Mouse (Mus musculus) layer of hippocampus, postnatal 10 days (tissue): ENCODE measurements at regions not wholly inside any gene's neighbourhood (a gene's known extent, or its start where the extent isn't known, plus 50 kb on each side); places are given as distances from the start of the nearest gene placed in this dataset.
"Not testable (repeated sequence)": the region's sequence is repeated elsewhere in the genome, so short reads cannot be mapped to it uniquely, and the experiment has no call there.

Experiments
- DNase-seq, 2 experiments: peaks; one replicate each; pipeline ENCODE4 v3.0.0; 2021; ENCODE audit warnings: low spot score in 2 of 2

DNA sequence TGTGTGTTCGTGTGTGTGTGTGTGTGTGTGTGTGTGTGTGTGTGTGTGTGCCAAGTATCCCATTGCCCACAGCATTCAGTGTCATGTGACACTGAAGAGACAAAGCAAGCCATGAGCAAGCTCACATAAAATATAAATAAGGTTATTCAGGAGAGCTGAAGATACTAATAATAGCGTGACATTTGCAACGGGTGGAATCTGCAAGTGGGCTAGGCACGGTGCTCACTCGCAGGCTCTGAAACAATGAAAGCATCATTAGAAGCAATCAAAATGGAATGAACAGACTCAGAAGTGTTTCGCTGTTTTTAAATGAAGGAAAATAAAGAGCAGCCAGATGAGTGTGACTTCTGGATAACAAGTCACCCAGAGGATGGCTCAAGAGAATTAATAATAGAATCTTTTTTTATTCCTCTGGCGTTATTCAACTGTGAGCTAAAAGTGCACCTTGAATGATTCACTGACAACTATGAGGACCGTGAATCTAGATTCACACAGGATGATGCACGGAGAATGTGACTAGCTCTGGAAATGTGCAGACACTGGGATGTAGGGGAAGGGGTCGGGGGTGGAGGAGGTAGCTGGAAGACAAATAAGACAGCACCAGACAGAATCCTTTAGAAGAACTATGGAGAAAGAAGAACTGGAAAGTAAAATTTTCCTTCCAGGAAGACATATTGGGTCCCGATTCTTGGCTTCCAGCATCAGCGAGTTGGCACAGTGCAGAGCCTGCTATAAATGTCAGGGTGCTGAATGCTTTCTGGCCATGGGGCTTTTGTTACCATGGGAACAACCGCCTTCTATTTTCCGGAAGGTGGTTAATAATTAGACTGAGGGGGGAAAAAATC is 55.3 kb downstream of the Actbl2 start:
- DNase-seq, result peak; percentile 31 to 41

DNA sequence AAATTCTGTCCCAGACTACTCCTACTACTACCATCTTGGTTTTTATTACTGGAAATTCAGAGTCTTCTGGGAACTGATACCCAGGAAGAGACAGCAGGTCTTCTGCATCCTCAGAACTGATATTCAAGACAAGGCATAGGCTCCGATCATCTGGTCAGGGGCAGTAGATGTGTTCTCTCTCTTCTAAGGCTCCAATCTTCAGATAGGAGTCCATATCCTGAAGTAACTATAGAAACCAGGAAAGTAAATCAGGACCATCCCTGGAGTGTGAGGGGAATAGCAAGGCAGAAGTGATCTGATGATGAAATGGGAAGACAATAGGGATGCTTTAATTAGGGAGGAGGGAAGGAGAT is 55.9 kb downstream of the Actbl2 start:
- DNase-seq, result no peak

DNA sequence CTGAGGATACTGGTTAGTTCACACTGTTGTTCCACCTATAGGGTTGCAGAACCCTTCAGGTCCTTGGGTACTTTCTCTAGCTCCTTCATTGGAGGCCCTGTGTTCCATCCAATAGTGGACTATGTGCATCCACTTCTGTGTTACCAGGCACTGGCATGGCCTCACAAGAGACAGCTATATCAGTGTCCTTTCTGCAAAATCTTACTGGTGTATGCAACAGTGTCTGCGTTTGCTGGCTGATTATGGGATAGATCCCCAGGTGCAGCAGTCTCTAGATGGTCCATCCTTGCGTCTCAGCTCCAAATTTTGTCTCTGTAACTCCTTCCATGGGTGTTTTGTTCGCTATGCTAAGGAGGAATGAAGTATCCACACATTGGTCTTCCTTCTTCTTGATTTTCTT is 58.7 kb downstream of the Actbl2 start:
- DNase-seq, result not testable (repeated sequence)

DNA sequence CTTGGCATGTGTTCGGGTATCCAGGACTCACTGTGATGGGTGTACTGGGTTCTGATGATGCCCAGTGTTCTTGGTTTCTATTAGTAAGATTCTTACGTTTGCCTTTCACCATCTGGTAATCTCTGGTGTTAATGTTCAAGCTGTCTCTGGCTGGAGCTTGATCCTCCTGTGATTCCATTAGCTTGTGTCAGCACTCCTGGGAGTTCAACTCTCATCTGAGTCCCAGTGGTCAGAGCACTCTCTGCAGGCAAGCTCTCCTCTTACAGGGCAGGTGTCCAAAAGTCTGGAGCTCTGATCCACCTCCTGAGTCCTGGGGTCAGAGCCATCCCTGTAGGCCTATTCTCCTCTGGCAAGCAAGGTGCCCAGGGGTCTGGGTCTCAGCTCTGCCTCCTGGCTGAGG is 63.1 kb downstream of the Actbl2 start:
- DNase-seq, result not testable (repeated sequence)

DNA sequence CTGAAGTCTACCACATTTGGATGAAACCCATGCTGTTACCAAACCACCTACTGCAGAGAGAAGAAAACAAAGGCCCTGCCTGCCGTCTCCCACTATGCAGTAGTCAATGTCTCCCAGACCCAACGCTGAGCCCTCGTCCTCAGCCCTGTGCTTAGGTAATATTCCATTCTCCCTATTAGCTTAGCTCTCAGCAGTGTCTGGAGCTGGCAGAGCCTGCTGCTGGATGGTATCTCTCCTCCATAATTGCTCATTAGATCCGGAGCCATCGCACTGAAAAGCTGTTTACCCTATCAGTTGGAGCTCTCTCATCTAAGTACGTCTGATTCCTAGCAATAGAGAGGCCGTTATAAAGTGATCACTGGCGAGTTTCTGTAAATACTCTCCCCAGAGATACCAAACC is 68.4 kb downstream of the Actbl2 start:
- DNase-seq, result peak; percentile 18 to 20

DNA sequence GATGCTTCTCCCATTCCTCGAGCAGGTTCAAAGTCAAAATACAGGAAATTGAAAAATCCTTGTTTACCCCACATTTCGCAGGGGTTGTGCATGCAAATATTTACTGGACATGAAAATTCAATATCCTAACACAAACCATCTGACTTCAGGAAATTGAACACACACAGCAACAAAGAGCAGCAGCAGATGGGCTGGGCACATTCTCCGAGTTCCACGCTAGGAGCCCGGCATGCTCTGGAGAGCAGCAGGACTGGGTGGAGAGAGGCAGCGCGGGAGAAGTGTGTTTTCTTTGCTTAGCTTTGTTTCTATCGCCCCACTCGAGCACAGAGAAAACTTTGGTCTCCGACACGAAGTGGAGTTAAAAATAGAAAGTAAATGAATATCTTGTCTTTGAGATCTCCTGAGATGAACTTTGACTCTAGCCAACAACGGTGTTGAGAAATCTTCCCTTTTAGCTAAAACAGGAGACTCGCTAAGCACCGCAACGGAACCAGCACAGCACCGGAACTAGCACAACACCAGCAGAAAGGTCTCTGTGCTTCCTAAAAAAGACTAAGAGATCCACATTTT is 71.4 kb downstream of the Actbl2 start:
- DNase-seq, result no peak

DNA sequence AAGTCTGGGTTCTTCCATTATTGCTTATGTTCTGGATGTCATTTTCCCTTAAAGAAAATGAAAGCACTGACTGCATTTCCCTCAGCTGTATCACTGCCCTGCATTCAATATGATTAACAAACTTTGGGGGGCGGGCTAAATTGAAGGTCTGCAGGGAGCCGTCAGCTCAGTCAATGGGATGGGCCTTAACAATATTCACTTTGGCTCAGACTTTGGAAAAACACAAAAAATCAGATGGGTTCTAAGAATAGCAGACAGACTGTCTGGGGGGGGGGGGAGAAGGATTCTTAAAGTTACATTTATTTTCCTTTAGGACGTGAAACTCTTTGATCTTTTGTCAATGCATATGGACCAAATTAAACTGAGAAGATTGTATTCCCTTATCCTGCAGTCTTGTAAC is 78.2 kb downstream of the Actbl2 start:
- no peak for DNase-seq

DNA sequence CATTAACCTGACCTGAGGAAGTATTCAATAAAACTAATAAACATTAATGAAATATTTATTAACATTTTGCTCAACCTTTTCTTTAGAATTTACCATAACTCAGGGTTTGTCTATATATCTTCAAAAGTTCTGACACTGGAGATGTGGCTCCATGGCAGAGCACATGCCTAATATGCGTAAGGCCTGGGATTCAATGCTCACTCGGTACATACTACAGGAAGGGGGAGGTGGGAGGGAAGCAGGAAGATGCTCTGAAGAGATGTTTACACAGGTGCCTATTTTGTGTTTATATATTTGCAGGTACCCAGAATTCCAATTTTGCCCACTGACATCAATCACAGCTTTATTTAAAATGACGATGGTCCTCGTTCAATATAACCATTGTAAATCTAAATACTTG is 79.0 kb downstream of the Actbl2 start:
- DNase-seq, result no peak

DNA sequence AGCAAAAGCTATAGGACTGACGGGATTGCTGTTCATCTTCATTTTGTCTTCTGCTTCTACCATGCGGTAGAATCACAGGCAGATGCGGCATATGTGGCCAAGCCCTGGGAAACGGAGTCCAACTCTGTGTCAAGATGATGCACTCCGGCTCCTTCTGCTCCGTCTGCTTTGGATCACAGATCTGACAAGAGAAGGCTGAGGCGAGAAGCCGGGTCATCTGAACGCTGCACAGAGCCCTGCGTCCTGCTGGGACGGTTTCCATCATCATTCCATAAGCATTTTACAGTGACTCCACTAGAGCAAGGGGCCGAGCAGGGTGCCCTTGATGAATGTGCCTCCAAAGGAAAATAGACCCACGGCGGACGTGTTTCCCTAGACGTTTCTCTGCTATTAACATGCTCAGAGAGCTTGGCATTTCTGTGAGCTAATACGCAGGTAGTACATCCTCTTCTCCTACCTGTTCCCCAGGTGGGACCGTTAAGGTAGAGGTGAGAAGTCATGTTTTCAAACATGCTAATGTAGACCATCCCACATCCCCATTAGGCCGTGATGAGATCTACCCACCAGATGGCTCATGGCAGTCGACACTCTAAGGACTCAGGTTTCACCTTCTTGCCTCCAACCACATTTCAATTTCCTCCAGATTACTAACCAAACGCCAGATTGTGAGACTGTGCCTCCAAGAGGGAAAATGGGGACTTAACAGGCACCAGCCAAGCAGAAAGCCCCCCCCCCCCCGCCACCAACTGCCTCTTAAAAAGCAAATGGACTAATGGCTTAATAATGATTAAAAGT is 79.6 kb downstream of the Actbl2 start:
- no peak for DNase-seq

DNA sequence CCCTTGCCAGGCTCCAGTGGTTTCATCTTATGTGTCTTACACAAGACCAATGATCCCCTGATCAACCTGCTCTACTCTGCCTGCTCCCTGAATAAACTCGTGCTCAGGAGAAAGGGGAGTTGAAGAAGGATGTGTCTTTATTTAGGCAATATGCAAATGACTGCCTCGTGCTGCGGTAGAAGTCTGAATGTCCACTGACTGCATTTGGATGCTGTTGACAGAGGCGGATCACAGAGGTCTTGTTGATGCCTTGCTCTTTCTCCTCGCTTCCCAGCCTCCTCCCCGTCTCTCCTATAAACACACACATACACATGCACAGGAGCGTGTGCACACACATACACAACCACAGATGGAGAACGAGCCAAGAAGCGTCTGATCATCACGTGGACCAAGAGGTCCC is 90.2 kb downstream of the Actbl2 start:
- no peak for DNase-seq

DNA sequence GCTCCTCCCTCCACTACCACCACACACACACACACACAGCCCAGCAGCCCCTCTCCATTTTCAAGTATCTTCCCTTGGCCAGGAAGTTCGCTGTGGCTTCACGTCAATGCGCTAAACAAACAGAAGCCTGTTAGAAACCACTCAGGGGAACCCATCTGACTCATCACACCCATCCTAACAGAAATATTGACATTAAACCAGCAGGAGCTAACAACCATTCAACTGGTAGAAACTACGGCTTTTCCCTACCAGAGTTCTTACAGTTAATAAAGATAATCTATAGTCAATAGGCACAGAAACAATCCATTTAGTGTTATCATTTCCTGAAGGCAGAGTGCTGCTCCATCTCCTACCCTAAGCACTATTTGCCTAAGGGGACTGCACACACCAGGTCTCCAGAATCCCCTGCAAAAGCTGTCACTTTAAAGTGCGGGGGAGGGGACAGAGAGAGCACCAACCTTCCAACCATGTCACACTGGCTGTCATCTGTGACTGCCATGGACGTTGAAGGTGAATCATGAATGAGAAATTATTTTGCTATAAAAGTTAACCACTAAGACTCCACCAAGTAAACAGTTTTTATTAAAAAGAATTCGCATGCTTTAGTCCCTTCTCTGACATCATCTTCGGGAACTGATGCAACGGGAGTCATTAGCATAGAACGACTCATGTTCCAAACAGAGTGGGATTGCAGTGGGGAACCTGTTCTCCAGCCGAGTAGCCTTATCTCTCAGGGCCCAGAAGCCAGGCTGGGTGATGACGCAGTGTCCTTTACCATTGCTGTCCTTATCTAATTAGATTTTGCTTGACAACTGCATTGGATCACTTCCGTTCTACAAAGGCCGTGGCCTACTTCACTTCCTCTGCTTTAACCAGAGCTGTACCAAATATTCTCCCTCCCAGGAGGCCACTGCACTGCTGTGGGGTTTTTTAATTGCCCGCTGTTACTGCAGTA is 91.0 kb downstream of the Actbl2 start:
- DNase-seq, result no peak

DNA sequence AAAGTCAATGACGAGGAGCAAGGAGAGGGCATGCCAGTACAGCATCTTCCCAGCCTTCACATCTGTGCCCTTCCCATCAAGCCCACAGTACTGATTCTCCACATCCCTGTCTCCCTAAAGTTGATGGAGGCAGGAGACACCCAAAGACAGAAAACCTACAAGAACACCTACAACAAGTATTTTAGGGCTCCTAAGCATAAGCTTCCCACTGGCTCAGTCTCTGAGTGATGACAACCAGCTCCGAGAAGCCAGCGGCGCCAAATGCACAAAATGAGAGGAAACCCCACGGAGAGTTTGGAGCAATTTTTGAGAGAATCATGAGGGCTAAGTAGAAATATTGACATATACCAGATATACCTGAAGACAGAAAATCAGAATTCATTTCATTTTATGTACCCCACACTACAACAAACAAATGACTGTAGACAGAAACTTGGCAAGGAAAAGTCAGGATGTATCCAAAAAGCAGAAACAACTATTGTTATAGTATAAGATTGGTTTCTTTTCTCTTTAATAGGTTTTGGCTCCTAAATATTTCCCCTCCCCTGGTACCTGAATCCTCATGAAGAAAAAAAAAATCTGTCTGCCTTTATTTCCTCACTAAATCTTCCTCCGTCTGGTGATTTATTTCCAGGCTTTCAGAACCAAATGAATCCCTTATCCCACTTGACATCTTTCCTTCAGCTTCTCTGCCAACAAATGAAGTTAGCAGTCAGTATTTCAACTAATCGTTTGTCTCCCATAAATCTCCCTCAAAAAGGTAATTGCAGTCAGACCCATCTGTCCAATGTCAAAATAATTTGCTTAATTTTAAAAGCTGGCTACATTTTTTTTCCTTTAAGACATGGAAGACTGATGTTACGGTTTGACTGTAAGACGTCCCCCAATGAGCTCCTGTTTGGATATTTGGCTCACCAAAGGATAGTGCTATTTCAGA is 102.0 kb downstream of the Actbl2 start:
- no peak for DNase-seq

DNA sequence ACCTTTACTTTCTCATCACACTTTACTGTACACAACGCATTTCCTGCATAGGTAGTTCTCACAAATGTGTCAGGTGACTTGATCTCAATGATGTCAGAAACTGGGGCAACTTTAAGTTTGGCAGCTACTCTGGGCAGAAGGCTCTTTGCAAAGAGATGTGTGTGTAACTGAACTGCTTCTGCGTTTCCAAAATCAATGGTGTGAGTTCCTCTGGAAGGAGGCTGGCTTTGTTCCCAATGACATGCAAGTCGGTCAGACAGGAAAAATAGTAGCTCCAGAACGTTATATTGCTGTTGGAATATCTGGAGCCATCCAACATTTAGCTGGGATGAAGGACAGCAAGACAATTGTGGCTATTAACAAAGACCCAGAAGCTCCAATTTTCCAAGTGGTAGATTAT is 106.6 kb downstream of the Actbl2 start:
- DNase-seq, result no peak

DNA sequence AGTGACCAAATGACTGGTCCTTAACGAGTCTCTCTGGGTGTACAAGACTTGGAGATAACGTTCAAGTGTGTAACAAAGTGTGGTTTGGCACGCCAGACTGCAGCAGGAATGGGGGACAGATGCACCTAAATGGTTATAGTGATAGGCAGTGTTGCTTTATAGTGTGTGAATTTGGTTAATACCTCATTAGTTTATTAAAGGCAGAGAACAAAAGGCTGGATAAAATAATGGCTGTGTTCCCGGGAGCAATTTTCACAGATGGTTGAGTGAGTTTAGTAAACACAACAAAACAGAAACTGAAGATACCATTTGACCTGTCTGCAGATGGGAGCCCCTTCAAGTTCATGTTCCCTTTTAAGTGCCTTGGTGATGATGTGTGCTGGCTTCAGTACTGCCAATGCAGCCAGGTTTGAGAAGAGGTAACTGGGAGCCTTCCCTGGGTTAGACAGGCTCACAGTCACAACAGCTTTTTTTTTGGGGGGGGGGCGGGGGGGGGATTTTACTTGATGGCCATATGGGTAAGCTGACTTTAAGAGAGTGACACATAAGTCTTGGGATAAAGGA is 108.4 kb downstream of the Actbl2 start:
- DNase-seq, result no peak

DNA sequence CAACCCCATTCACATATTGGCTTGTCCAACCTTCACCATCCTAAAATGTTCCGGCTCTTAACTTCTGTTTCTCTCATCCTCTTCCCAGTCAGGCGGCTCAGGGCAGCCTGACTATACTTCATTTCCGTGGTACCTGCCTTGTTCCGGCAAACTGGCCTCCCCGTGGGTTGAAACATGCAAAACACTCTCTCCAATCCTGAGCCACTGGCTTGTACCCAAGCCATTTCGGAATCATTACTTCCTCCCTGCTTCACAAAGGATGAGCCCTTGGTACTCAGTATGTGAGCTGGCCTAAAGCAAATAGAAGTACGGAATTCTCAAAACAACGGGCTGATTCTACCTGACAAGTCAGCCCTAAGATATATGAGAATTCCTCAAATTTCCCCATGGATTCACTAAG is 112.1 kb downstream of the Actbl2 start:
- DNase-seq, result no peak

DNA sequence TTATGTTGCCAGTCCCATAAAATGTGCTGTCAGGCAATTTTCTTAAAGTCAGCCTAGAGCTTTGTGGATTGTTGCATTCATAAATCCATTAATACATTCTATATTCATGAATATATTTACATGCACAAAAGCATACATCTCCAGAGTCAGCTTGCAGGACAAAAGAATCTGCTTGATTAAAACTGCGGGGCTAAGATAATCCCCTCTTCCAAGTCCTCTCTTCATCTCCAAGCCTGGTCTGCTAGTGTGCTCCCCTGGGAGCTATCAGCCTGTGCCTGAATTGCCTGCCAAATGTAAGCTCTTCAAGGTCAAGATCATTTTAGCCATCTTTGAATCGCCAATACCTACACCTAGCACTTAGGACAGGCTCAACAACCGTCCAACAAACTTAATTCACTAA is 112.8 kb downstream of the Actbl2 start:
- no peak for DNase-seq

DNA sequence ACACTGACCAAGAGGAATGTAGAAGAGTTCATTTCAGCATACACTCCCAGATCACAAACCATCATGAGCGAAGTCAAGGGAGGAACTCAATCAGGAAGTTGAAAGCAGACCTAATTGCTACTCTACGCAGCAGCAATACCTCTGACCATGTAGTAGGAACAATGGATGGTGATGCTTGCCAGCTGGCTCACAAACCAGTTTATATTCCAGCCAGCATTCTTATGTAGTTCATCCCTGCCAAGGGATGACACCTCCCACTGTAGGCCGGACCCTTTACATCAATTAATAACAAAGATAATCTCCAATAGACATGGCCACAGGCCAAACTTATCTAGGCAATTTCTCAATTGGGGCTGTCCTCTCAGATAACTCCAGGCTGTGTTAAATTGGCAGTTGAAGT is 115.1 kb downstream of the Actbl2 start:
- DNase-seq, result no peak

DNA sequence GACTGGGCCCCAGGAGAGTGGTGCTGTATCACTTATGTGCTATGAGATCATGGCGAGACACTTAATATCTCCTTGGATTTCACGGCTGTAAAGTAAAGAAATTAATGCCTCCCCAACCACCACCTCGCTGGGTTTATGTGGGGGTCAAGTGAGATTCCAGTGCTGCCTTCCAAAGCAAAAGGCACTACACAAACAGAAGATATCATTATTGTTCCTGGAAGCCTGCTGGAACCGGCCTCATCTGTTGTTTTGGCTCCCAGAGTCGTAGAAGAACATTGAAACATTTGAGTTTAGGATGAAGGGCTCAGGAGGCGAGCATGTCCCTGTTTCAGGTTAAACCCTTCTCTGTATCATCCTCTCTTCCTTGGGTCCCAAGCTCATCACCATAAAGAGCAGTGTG is 116.6 kb downstream of the Gpbp1 start:
- DNase-seq, result no peak

DNA sequence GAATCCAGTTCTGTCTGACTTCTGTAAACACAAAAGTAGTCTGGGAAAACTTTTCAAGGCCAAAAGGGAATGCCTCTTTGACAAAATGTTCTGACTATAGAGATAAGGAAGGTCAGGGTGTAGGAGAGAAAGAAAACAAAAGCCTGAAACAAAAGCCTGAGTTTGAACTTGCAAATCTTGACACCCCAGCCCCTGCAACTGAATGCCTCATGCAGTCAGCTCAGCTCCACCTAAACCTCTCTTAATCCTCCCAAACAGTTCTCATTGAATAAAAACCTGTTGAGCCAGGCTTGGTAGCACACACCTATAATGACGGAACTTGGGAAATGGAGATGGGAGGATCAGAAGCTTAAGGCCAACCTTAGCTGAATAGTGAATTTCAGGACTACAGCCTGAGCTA is 116.1 kb downstream of the Gpbp1 start:
- DNase-seq, result no peak
